Mouse (Mus musculus): Measurements from ENCODE around the gene Cyp2c54.
"Not testable (repeated sequence)": the region's sequence is repeated elsewhere in the genome, so short reads cannot be mapped to it uniquely, and the experiment has no call there.

The Cyp2c54 gene

DNA sequence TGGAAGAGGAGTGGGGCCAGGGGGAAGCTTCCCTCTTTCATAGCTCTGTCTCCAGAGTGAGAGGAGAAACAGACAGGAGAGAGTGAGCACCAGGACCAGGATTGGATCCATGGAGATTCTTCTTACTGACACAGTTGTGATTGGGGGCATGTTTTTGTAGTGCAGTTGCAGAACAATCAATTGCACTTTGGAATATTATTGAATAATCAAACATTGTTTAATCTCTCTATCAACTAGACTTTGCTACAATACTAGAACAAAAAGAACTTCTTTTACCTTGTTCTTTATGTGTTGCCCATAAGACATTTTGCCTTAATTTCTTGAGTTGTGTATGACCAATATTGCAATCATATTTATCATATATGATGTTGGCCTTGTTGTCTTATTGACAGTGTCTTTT is at the start of gene Cyp2c54:
TSS of gene Cyp2c54 (minus strand) at position 127 of the 400 bp plus-strand sequence.
- DNase-seq: no peak

DNA sequence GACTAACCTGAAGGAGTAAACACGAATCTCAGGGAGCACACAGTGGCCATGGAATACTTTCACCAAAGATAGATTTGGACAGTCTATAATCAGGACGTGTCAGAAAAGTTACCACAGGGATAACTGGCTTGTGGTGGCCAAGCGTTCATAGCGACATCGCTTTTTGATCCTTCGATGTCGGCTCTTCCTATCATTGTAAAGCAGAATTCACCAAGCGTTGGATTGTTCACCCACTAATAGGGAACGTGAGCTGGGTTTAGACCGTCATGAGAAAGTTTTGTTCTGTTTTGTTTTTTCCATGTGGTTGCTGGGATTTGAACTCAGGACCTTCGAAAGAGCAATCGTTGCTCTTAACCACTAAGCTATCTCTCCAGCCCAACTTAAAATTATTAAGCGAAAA is 46.0 kb upstream of the Cyp2c54 start:
- DNase-seq: not testable (repeated sequence)

- DNase-seq: no peak
These were observed 17.5 kb upstream of the Cyp2c54 start for GRCm38 (mm10) chr19:40091111-40091510.

DNA sequence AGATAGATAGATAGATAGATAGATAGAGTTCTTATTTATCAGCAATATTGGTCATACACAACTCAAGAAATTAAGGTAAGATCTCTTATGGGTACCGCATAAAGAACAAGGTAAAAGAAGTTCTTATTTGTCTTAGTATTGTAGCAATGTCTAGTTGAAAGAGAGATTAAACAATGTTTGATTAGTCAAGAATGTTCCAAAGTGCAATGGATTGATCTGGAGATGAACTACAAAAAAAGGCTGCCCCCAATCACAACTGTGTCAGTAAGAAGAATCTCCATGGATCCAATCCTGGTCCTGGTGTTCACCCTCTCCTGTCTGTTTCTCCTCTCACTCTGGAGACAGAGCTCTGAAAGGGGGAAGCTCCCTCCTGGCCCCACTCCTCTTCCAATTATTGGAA is 15.8 kb upstream of the Cyp2c54 start, which contains the start of gene Cyp2c50:
TSS of gene Cyp2c50 (plus strand) at position 268 of the 400 bp plus-strand sequence.
- not testable (repeated sequence) for DNase-seq

DNA sequence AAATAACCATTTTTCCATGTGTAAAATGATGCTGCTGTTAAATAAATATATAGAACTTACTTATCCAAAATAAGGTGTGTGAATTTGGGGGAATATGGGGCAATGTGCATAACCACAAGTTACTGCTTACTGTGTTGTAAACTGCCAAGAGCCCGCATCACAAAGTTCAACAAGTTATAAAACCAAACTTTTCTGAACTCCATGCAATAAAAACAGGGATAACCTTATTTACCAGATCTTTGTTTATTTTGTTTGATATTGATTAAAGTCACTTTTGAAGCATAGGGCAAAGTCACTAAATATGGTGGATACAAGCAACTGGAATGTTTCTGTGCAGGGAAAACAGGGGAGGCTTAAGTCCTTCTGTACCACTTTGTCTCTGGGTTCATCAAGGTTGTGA is 14.8 kb upstream of the Cyp2c54 start:
- DNase-seq: no peak

- not testable (repeated sequence) for DNase-seq
These were observed 81.5 kb downstream of the Cyp2c54 start, which contains the start of gene Cyp2c37 for GRCm38 (mm10) chr19:39992140-39992539. TSS of gene Cyp2c37 (plus strand) at chr19:39992424.

GRCm38 (mm10) chr19:39989471-39989870 is 84.2 kb downstream of the Cyp2c54 start:
- no peak for DNase-seq
